Mouse (Mus musculus): ENCODE results near the gene Lhb. TPM values are rescaled to one million over a fixed set of nuclear protein-coding genes. Genes with fewer than 3 reads are reported as not detected.
A peak's percentile ranks its signal among the peaks of the same experiment; 100 is the strongest.

Gene Lhb
- polyA plus RNA-seq, 1 experiment from 2014 or later = not detected

DNA sequence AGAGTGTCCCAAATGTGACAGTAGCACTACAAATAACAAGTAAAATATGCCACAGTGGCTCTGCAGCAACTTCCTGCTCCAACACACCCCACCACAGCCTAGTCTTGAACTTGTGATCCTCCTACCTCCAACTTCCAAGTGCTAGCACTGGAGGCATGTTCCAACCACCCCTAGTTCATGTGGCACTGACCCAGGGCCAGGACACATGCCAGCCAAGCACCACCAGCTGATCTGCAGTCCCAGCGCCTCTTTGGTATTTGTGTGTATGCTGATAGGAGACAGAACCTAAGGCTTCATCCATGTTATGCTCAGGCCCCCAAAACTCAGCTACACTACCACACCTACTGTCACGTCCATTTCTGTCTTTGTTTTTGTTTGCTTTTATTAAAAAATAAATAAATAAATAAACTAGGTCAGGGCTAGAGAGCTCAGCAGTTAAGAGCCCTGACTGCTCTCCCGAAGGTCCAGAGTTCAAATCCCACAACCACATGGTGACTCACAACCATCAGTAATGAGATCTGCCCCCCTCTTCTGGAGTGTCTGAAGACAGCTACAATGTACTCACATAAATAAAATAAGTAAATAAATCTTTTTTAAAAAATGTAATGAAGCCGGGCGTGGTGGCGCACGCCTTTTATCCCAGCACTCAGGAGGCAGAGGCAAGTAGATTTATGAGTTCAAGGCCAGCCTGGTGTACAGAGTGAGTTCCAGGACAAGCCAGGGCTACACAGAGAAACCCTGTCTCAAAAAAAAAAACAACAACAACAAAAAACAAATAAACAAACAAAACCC is 43.6 kb downstream of the Lhb start:
- no peak for ATAC-seq
- WGBS = 90% methylated on average over 7 of the region's 7 CpGs
- no peak for TF ChIP-seq CTCF (IDR thresholded peaks at IDR 0.05; ENCODE audit: low read depth)
- Histone ChIP-seq H3K27ac (ENCODE audit: low read depth, low read length) (no peak overlapping the region), H3K36me3 (ENCODE audit: control insufficient read depth, insufficient read depth) (peaks cover 21% of the 10 kb centered on the region), H3K4me2 (replicated peaks; ENCODE audit: low read depth) (no peak overlapping the region), H3K4me1 (replicated peaks; ENCODE audit: control insufficient read depth, insufficient read depth, low read length) (0 out of 2 replicates have a peak, but pooled peaks cover 14% of the 10 kb centered on the region), H3K27me3 (replicated peaks; ENCODE audit: control insufficient read depth, insufficient read depth, low read length) (no peaks in the 10 kb centered on the region), H3K9me3 (ENCODE audit: control insufficient read depth) (no peaks in the 10 kb centered on the region), H3K9ac (ENCODE audit: low read depth, low read length) (no peak overlapping the region), H3K4me3 (ENCODE audit: low read depth, low read length) (no peak overlapping the region)

DNA sequence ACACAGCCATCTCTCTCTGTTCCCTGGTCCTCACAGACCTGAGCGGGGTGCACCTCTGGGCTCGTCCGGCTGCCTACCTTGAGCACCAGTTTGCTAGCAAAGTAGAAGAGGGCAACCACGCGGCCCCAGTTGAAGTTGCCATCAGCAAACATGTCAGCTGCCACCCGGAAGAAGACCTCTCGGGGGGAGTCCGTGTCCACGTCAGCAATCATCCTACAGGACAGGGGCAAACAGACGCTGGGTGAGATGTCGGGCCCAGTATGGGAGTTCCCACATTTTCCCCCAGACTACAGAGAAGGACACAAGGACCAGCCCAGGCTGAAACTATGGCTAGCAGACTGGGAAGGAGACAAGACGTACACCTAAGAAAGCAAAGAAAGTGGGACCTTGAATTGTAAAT is 44.5 kb downstream of the Lhb start:
- Histone ChIP-seq H3K4me2 (replicated peaks; ENCODE audit: low read depth) (peak overlapping the region; percentile 93; the same call in 1 of the 2 replicates), H3K9ac (ENCODE audit: low read depth, low read length) (no peak overlapping the region), H3K4me3 (ENCODE audit: low read depth, low read length) (no peak overlapping the region), H3K27ac (ENCODE audit: low read depth, low read length) (no peak overlapping the region), H3K36me3 (ENCODE audit: control insufficient read depth, insufficient read depth) (peaks cover 21% of the 10 kb centered on the region), H3K4me1 (replicated peaks; ENCODE audit: control insufficient read depth, insufficient read depth, low read length) (0 out of 2 replicates have a peak, but pooled peaks cover 13% of the 10 kb centered on the region), H3K9me3 (ENCODE audit: control insufficient read depth) (no peaks in the 10 kb centered on the region), H3K27me3 (replicated peaks; ENCODE audit: control insufficient read depth, insufficient read depth, low read length) (no peaks in the 10 kb centered on the region)
- no peak for TF ChIP-seq CTCF (IDR thresholded peaks at IDR 0.05; ENCODE audit: low read depth)
- WGBS = 88% methylated on average over 12 of the region's 12 CpGs
- no peak for ATAC-seq

GRCm38 (mm10) chr7:45465549-45465948 is 44.9 kb downstream of the Lhb start:
- peaks cover 21% of the 10 kb centered on the region for H3K36me3 ChIP-seq (ENCODE audit: control insufficient read depth, insufficient read depth)
- no peak for ATAC-seq
- H3K4me3 ChIP-seq (ENCODE audit: low read depth, low read length) = peak overlapping the region; percentile 87
- 0 out of 2 replicates have a peak overlapping the region, but pooled peaks have one; percentile 37 for H3K27ac ChIP-seq (ENCODE audit: low read depth, low read length)
- no peaks in the 10 kb centered on the region for H3K27me3 ChIP-seq (replicated peaks; ENCODE audit: control insufficient read depth, insufficient read depth, low read length)
- peak; percentile 58 for TF ChIP-seq CTCF (IDR thresholded peaks at IDR 0.05; ENCODE audit: low read depth)
- H3K9me3 ChIP-seq (ENCODE audit: control insufficient read depth) = no peaks in the 10 kb centered on the region
- peak overlapping the region; percentile 93 for H3K4me2 ChIP-seq (replicated peaks; ENCODE audit: low read depth)
- 71% methylated on average over 9 of the region's 9 CpGs for WGBS
- H3K4me1 ChIP-seq (replicated peaks; ENCODE audit: control insufficient read depth, insufficient read depth, low read length) = 0 out of 2 replicates have a peak, but pooled peaks cover 9% of the 10 kb centered on the region
- H3K9ac ChIP-seq (ENCODE audit: low read depth, low read length) = peak overlapping the region; percentile 73

GRCm38 (mm10) chr7:45466283-45467089 is 45.9 kb downstream of the Lhb start, which contains the start of gene Bax:
Gene Bax (minus strand): TSS chr7:45466898.
- under 1% methylated on average over 58 of the region's 58 CpGs for WGBS
- H3K4me2 ChIP-seq (replicated peaks; ENCODE audit: low read depth) = peak within 1 kb of the TSS; percentile 93
- H3K4me1 ChIP-seq (replicated peaks; ENCODE audit: control insufficient read depth, insufficient read depth, low read length) = 0 out of 2 replicates have a peak, but pooled peaks cover 8% of the 10 kb centered on the region
- peak; percentile 73 for ATAC-seq
- 0 out of 2 replicates have a peak, but pooled peaks have one; percentile 12 for TF ChIP-seq CTCF (IDR thresholded peaks at IDR 0.05; ENCODE audit: low read depth)
- peak within 1 kb of the TSS; percentile 87 for H3K4me3 ChIP-seq (ENCODE audit: low read depth, low read length)
- H3K27me3 ChIP-seq (replicated peaks; ENCODE audit: control insufficient read depth, insufficient read depth, low read length) = no peaks in the 10 kb centered on the region
- peaks cover 21% of the 10 kb centered on the region for H3K36me3 ChIP-seq (ENCODE audit: control insufficient read depth, insufficient read depth)
- H3K27ac ChIP-seq (ENCODE audit: low read depth, low read length) = peak within 1 kb of the TSS; percentile 37
- no peaks in the 10 kb centered on the region for H3K9me3 ChIP-seq (ENCODE audit: control insufficient read depth)
- peak within 1 kb of the TSS; percentile 73 for H3K9ac ChIP-seq (ENCODE audit: low read depth, low read length)

DNA sequence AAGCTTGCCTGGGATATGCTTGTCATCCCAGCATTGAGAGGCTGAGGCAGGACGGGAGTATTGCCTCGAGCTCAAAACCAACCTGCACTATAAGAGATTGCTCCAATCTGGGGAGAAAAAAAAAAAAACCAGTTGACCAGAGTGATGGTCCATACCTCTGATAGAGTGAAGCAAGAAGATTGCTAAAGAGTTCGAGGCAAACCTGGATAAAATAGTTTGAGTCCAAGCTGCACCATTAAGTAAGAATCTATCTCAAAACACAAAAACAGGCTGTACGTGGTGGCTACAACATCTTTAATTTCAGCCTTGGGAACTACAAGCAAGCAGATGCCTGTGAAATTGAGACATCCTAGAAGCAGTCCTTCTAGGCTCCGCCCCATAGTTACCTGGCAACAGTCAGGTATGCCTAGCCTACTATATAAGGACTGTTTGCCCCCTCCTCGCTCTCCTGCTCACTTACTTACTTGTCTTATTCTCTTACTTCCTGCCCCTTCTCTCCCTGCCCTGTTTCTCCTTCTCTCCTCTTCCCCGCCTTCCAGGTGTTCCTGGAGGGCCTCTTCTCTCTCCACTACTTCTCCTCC is 46.6 kb downstream of the Lhb start:
- H3K36me3 ChIP-seq (ENCODE audit: control insufficient read depth, insufficient read depth) = peaks cover 21% of the 10 kb centered on the region
- H3K4me2 ChIP-seq (replicated peaks; ENCODE audit: low read depth) = peak overlapping the region; percentile 93
- WGBS = 29% methylated on average over 7 of the region's 7 CpGs
- H3K9ac ChIP-seq (ENCODE audit: low read depth, low read length) = peak overlapping the region; percentile 73
- no peaks in the 10 kb centered on the region for H3K27me3 ChIP-seq (replicated peaks; ENCODE audit: control insufficient read depth, insufficient read depth, low read length)
- ATAC-seq = peak; percentile 20
- 0 out of 2 replicates have a peak, but pooled peaks cover 4% of the 10 kb centered on the region for H3K4me1 ChIP-seq (replicated peaks; ENCODE audit: control insufficient read depth, insufficient read depth, low read length)
- no peaks in the 10 kb centered on the region for H3K9me3 ChIP-seq (ENCODE audit: control insufficient read depth)
- no peak overlapping the region for H3K27ac ChIP-seq (ENCODE audit: low read depth, low read length)
- H3K4me3 ChIP-seq (ENCODE audit: low read depth, low read length) = peak overlapping the region; percentile 87
- TF ChIP-seq CTCF (IDR thresholded peaks at IDR 0.05; ENCODE audit: low read depth) = no peak
